Mouse (Mus musculus): ENCODE data around the gene Abhd2. TPM values are rescaled to one million over a fixed set of nuclear protein-coding genes. Genes with fewer than 3 reads are reported as not detected.

Gene Abhd2
- total RNA-seq, 2 experiments from 2014 or later: 121 to 124 TPM

DNA sequence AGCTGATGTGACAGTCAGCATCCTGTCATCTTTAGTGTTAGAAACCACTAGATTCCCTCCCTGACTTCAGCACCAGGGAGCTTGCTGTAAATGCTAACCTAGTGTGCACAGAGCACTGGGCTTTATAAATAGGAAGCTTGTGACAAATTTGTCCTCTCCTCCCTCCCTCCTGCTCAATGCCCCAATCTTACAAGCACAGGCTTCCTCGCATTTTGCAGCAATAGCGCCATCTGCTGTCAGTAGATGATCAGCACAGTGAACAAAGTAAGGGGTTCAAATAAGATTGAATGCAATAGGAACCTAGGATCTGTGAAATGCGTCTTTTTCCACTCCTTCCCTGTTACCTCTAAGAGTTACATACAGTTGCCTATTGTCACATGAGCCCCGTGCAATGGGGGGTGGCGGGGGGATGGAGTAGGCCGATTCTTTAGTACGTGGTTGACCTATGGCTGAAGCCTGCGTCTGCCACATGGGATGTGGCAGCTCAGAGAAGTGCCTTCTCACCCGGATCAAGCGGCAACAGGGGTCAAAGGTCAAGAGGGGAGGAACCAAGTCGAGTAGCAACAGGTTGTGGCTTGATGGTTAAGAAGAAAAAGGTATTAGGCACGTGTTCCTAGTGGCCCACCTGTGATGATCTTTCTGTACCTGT, 76.9 kb downstream of the Abhd2 start:
- DNase-seq (ENCODE audit: extremely low spot score in 1 of 2, low spot score in 2 of 2): peak; percentile 81 to 88
- intact Hi-C loops (cut with DNase I): loop anchor here (1.0 to 5.0 kb wide), 4 partner anchors 38 to 428 kb away; no protein-coding TSS in a partner anchor

DNA sequence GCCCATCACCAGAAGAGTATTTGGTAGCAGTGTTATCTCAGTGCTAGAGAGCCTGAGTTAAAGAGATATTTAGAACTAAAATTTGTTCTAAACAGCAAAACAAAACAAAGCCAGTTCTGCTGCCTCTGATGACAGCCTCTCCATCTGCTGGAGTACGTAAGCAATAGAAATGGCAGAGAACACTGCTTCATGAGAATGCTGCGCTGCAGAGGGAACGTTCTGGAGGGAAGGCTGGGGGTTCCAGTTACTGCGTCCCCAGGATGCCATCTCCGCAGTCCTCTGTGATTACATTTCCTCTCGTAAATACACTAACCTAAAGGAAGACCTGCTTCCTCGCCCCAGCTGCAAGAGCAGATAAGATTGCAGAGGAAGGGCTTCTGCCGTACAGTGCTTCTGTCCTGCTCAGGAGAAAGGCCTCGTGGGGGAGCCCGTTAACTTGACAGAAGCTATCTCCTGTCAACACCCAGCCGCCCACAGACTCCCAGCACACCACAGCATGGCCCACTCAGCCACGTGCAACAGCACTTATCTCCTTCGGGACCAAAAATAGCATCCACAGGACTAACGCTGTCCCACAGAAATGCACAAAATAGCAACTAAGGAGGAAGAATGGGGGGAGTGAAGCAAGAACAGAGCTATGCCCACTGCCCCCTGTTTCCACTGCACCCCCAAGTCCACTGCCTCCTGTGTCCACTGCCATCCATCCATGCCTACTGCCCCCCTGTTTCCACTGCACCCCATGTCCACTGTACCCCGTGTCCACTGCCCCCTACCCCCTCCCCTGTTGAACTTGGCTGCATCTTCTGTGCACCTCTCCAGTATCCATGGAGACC, 85.6 kb downstream of the Abhd2 start:
- intact Hi-C loops (cut with DNase I): no loop called here
- DNase-seq (ENCODE audit: extremely low spot score in 1 of 2, low spot score in 2 of 2): peak; percentile 70 to 86

DNA sequence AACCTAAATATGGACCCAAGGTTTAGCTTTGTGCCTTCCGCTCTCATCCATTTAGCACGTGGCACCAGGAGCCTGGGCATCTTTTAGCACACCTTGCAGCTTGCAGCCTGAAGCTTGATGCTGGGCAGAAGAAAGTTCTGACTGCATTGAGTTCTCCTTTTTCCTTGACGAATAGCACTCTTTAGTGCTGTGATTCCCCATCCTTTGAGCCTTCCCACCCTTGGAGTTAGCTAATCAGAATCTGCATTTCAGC, 86.1 kb downstream of the Abhd2 start:
- intact Hi-C loops (cut with DNase I): no loop called here
- DNase-seq (ENCODE audit: extremely low spot score in 1 of 2, low spot score in 2 of 2): no peak

DNA sequence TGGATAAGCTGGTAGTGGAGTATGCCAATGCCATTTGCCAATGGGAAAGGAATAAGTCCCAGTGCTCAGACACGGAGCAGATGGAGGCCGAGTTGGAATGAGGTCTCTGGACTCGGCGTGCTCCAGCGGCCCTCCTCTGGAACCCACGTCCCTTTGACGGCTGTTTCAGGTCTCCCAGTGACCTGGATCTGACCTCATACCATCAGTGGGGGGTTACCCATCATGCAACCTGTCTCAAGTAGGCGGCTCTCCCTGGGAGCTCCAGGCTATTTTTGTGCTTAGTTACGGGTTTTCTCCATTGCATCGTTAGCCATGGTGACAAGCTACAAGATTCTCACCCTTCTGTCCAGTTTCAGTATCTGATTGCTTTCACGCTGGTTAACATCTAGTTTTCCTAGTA, 87.1 kb downstream of the Abhd2 start:
- intact Hi-C loops (cut with DNase I): no loop called here
- DNase-seq (ENCODE audit: extremely low spot score in 1 of 2, low spot score in 2 of 2): no peak

DNA sequence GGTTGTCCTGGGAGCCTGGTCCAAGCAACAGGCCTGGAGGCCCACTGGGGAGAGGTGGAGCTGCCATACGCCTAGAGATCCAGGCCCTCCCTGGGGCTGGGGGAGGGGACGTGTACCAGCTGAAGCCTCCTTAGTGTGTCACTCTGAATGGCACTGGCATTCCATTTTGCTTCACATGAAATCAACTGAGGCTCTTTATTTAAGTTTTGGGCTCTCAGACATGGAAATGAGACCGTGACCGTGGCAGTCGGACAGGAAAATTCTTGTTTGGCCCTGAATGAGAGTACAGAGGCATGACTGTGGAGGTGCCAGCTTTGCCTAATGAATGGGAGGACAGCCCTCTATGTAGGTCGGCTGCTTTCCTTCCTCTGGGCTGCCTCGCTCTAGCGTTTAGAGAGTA, 89.2 kb downstream of the Abhd2 start:
- peak; percentile 72 to 81 for DNase-seq (ENCODE audit: extremely low spot score in 1 of 2, low spot score in 2 of 2)
- intact Hi-C loops (cut with DNase I): no loop called here

DNA sequence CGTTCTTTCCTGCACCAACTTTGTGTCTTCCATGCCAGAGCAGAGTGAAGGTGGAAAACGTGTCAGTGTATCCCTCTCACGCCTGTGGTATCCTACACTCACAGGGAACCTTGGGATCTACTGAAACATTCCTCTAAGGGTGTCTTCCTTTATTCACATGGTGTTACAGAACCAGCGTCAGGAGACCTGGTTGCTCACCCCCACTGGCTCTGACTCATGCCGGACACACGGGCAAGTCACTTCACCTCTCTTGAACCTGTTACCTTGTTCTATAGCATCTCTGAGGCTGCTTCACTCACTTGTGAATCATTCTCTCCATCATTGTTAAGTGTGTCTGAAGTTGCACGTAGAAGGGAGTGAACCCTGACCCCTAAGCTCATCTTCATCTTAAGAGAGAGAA, 89.8 kb downstream of the Abhd2 start:
- DNase-seq (ENCODE audit: extremely low spot score in 1 of 2, low spot score in 2 of 2): no peak
- intact Hi-C loops (cut with DNase I): no loop called here

DNA sequence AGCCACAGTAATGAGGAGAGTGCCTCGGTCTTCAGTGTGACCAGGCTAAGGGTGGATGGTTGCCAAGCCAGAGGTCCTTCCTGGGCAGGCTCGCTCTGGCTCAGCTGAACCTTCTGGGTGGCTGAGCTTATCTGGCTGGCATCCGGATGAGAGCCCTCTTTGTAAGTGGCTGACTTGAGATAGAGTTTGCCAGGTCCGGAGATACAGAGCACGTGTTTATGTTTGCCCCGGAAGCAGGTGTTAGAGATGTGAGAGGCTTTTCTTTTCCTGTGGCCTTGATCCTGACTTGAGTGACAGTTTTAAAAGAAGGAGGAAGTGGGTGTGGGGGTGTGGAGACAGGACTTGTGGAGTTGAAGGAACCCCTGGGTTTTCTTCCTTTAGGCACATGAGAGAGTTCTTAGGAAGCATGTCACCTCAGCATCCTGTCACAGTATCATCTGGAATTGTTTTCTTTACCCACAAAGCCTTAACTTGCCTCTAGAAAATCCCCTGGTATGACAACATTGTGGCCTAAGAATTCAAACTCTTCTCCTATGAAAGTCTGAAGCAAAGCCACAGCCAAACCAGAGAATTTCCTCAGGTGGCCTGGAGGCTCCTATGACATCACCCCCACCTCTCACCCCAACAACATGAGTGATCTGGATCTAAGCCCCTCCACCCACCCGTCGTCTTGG, 90.5 kb downstream of the Abhd2 start:
- DNase-seq (ENCODE audit: extremely low spot score in 1 of 2, low spot score in 2 of 2): peak; percentile 71 to 87
- intact Hi-C loops (cut with DNase I): no loop called here

DNA sequence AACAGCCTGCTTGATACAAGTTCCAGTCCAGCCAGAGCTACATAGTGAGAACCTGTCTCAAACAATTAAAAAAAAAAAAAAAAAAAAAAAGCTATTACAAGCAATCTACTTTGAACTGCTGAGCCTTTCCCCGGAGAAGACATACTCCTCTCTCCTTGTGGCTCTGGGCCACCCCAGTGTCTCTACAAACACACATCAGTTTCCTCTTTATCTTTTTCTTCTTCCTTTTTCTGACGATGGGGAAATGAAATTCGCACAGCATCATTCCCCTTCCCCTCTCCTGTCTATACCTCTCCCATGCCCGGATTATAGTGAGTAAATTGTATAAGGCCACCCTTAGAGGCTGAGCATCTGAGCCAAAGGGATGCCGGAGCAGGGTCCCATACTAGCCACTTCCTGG, 95.7 kb downstream of the Abhd2 start:
- intact Hi-C loops (cut with DNase I): no loop called here
- no peak for DNase-seq (ENCODE audit: extremely low spot score in 1 of 2, low spot score in 2 of 2)

DNA sequence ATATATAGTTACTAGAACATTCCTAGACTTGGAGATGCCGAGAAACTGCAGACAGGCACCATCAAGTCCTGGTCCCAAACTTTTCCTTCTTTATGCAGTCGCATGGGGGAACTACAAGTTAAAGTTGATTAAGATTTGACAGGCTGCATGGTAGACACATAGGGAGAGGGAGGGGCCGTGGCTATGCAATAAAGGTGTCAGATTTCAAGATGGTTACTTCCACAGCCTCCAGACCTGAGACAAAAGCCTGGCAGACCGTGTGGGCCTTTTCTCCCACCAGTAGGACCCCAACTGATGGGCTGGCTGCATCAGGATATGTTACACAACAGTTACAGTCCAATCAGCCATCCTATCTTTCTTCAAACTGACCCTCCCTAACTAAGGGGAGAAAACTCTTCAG, 96.4 kb downstream of the Abhd2 start:
- DNase-seq (ENCODE audit: extremely low spot score in 1 of 2, low spot score in 2 of 2): no peak
- intact Hi-C loops (cut with DNase I): no loop called here

DNA sequence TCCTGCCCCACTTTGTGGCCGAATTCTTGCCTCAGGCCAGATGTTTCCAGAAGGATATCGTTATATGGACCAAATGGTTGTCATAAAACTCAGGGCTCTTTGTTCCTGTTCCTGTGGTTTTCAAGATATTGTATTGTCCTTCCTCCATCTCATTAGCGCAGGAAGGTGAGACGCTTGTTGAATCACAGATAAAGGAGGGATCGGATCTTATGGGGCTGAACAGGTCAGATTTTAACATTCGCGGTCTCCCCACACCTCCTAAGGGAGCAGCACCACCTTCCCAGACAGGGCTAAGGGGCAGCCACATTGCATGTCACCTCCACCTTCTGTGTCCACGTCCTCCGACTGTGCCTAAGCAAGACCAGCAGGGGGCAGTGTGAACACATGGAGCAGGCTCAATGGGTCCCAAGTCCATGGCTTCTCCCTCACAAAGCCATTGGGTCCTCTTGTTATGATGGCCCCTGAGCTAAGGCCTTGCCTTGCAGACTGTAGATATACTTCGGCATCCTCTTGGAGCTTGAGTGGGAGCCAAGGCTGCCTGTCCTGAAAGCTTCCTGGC, 98.4 kb downstream of the Abhd2 start:
- DNase-seq (ENCODE audit: extremely low spot score in 1 of 2, low spot score in 2 of 2): peak; percentile 64 to 86
- intact Hi-C loops (cut with DNase I): loop anchor here (10.0 kb wide), 1 partner anchor 223 kb away; no protein-coding TSS in a partner anchor

DNA sequence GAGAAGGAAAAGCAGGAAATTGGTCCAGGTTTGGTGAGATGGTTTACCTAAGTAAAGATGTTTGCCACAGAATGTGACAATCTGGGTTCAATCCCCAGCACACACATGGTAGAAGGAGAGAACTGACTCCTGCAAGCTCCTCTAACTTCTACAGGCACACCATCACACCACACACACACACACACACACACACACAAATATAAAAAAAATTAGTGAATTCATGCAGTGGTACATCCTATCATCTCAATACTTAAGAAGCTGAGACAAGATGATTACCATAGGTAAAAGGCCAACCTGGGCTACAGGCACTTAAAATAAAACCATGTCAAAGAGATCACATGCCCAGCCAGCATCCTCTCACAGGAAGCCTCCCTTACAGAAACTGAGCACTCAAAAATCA, 101.0 kb downstream of the Abhd2 start:
- no peak for DNase-seq (ENCODE audit: extremely low spot score in 1 of 2, low spot score in 2 of 2)
- intact Hi-C loops (cut with DNase I): loop anchor here (10.0 kb wide), 1 partner anchor 221 kb away; no protein-coding TSS in a partner anchor

DNA sequence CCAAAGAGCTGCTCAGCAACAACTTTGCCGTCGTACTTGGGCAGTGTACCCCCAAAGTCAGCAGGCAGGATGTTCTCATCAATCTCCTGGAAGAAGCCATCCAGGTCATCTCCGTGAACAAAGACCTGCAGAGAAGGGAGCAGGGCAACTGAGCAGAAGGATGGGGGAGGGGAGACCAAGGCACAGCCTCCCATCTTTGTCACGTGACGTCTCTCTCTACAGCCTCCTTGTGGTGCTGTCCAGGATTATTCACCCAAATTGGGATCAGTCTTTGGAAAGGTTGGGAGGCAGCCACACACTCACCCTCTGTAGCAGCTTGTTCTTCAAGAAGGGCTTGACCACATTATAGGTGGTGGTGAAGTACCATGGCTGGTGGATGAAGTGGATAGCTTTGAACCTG, 102.6 kb downstream of the Abhd2 start:
- no peak for DNase-seq (ENCODE audit: extremely low spot score in 1 of 2, low spot score in 2 of 2)
- intact Hi-C loops (cut with DNase I): loop anchor here (10.0 kb wide), 1 partner anchor 219 kb away; no protein-coding TSS in a partner anchor

DNA sequence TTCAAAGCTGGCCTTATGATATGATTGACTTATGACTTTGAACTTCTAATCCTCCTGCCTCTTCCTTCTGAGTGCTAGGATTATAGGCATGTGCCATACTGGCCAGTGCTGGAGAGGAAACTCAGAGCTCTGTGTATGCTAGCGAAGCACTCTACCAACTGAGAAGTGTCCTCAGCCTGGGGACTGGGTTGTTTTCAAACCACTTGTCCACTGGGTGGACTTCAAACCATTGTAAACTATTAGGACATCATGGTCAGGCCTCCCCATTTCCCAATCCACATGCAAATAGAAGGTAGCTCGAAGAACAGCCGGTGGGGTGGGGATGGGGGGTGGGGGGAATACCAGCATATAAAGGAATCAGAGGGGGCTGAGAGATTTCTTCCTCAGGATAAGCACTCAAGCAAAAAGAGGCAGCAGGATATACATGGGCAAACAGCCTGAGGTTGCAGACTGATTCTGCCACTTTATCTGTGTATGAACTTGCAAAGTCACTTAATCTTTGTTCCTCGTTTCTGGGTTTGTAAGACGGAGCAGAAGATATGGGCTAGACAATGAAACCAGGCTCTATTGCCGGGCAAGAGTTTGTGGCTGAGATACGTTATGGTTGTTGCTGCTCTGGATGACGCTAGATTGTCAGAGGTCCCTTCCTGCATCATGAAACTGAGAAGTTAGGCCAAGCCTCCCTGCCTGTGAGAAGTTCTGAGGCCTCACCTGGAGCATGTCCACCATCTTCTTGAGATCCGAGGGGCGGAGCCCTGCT, 103.7 kb downstream of the Abhd2 start:
- intact Hi-C loops (cut with DNase I): loop anchor here (10.0 kb wide), 1 partner anchor 218 kb away; no protein-coding TSS in a partner anchor
- no peak for DNase-seq (ENCODE audit: extremely low spot score in 1 of 2, low spot score in 2 of 2)

DNA sequence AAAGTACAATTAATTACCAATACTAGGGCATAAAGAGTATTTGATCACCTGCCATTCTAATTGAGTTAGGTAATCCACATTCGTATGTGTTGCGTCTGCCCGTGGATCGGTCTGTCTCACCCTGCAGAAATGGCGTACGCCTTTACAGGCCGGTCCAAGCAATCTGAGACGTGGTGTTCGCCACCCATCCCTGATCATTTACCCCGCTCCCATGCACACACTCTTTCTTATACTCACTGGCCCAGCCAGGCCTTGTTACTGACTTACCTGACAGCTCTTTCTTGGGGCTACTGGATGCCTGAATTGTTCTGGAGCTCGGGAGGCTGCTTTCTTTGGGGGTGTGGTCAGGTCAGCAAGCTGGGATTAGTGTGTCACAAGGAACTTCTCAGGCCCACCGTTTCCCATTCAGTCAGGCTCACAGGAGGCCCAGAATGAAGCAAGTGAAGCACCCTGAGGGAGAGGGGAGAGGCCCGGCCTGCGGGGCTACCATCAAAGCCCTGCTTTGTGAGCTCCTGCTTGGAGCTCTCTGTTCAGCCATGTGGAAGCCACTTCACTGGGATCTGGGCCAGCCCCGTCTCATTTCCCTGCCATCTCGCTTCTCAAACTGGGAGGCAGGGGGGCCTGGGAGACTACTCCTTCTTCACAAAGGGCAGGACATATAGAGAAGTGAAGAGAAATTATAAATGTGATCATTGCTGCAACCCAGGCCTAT, 113.6 kb downstream of the Abhd2 start, which contains the start of gene Rlbp1:
TSS of gene Rlbp1 (minus strand) at position 627 of the 712 bp plus-strand sequence.
- intact Hi-C loops (cut with DNase I): no loop called here
- peak; percentile 46 to 69 for DNase-seq (ENCODE audit: extremely low spot score in 1 of 2, low spot score in 2 of 2)

DNA sequence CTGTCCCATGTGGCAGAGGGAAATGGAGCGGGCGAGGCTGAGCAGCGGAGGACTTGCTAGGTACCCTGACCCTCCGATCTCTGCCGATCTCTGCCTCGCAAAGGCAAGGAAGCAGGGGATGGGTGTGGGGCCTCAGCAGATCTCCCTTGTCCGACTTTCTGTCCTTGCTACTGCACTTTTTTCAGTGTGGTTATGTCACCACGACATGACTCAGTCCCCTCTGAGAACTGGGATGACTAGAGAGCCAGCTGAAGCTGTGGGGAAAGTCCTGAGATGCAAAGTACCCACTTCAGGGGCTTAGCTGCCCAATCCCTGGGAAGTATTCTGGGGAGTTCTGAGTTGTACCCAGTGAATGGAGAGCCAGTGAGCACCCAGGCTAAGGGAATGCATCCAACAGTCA, 114.1 kb downstream of the Abhd2 start:
- no peak for DNase-seq (ENCODE audit: extremely low spot score in 1 of 2, low spot score in 2 of 2)
- intact Hi-C loops (cut with DNase I): no loop called here

DNA sequence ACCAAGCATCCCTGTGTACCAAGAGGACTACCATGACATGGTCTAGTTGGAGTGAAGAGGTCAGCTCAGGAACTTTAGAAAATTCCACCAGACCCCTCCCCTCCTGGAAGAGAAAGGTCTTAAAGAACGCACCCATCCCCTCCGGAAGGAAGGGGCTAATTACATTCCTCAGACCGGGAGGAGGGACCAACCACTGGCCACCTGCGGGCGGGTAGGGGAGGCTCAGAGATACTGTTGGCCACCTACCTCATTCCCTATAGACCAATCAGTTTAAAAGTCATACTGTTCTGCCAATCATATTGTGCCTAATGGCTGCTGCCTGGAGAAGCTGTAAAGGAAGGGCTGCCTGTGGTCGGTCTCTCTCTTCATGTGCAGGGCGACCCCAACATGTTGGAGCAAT, 115.0 kb downstream of the Abhd2 start:
- intact Hi-C loops (cut with DNase I): no loop called here
- peak in 1 of 2 experiments; percentile 16 for DNase-seq (ENCODE audit: extremely low spot score in 1 of 2, low spot score in 2 of 2)

DNA sequence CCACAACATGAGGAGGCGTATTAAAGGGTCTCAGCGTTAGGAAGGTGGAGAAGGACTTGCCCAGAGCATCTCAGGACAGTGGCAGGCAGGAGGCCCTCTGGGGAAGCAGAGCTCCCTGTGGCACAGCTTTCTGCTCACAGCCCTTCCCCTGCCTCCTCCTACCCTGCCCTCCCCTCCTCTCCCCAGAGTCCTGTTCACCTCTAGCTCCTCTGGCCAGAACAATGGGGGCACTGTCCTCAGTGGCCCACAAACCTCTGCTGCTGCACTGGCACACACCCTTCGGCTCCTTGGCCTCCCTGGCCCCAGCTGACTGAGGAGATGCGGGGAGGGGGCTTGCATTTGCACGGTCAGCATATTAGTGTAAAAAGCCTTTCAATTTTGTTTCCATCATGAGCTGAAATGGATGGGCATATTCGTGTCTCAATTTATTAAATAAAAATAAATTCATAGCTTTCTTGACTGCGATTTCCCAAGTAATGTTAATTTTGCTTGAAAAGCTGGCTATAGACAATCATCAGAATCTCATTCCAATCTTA, 115.7 kb downstream of the Abhd2 start:
- intact Hi-C loops (cut with DNase I): no loop called here
- DNase-seq (ENCODE audit: extremely low spot score in 1 of 2, low spot score in 2 of 2): peak in 1 of 2 experiments; percentile 28
